Mouse (Mus musculus): ENCODE results near the gene Ppp2r5b.

Ppp2r5b gene

DNA sequence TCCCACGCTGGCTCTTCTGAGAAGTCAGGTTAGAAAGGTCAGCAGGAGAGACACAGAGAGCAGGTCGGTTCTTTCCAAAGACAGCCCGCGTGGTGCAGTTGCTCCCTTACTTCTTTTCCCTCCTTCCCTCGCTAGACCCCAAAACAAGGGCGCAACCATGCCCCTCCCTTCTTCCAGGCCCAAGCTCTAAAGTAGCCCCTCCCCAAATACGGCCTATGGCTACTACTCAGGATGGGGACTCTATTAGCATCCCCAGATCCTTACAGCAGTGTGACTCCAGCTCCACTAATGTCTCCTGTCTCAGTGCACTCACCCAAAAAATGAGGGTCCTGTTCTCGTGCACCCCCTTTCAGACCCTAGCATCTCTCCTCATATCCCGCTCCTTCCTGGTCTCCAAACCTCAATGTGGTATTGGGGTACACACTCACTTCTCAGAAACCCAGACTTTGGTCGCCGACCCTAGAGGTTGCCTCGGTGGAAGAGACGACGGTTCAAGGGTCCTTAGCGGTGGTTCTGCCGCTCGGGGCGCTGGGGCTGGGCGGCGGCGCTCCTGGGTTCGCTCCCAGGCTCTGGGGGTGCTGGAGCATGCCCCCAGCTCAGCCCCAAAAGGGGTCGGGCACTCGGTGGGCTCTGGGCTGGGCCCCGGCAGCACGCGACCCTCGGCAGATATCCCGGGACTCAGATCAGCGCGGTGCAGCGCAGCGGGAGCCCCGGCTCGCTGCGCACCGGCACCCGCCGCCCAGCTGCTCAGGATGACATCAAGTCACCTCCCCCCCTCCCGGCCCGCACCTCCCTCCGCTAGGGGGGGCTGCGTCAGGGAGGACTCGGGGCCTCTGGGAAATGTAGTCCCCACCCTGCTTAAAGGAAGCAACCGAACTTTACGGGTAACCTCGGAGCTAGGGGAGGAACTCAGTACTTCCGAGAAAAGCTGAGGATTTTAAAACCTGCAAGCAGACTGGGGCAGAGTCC lies at the start of gene Ppp2r5b:
Gene Ppp2r5b (minus strand): TSS at position 789 of the 969 bp plus-strand sequence.
- peak; percentile 96 for DNase-seq (ENCODE audit: low spot score)

- no peak for DNase-seq (ENCODE audit: low spot score)
Observed at GRCm38 (mm10) chr19:6285226-6285625, 49.6 kb upstream of the Ppp2r5b start.

DNA sequence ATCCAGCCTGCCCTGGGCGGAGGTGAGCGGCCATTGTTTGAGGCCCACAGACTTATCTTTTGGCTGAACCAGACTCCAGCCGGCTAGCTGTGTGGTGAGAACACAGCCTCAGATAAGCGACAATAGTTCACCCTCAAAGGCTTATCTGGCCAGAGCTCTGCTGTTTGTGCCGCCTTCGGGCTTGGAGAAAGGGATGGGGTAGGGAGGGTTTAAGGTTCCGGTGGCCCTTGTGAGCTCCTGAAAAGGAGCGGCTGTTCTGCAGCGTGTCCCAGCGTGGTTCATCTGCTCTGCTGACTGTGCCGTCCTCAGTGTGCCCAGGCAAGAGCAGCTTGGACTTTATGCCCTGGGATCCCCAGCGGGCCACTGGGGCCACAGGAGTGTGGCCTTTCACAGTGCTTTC lies 48.8 kb upstream of the Ppp2r5b start:
- no peak for DNase-seq (ENCODE audit: low spot score)

GRCm38 (mm10) chr19:6283001-6283400 lies 47.3 kb upstream of the Ppp2r5b start:
- DNase-seq (ENCODE audit: low spot score) = no peak

- peak; percentile 69 for DNase-seq (ENCODE audit: low spot score)
Observed at GRCm38 (mm10) chr19:6281122-6282020, 45.7 kb upstream of the Ppp2r5b start.

DNA sequence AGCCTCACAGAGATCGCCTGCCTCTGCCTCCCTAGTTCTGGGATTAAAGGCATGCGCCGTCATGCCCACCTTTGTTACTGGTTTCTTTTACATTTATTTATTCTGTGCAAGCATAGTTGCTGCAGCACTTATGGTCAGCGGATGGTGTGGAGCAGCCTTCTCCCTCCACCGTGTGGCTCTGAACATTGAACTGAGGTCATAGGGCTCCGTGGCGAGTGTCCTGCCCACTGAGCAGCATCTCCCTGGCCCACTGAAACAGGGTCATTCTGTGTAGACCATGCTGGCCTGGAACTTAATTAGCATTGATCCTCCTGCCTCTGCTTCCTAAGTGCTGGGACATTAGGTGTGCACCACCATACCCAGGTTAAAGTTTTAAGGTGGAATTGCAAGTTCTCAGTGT lies 44.9 kb upstream of the Ppp2r5b start:
- no peak for DNase-seq (ENCODE audit: low spot score)

GRCm38 (mm10) chr19:6279481-6280144 lies 43.9 kb upstream of the Ppp2r5b start:
- DNase-seq (ENCODE audit: low spot score) = no peak

DNA sequence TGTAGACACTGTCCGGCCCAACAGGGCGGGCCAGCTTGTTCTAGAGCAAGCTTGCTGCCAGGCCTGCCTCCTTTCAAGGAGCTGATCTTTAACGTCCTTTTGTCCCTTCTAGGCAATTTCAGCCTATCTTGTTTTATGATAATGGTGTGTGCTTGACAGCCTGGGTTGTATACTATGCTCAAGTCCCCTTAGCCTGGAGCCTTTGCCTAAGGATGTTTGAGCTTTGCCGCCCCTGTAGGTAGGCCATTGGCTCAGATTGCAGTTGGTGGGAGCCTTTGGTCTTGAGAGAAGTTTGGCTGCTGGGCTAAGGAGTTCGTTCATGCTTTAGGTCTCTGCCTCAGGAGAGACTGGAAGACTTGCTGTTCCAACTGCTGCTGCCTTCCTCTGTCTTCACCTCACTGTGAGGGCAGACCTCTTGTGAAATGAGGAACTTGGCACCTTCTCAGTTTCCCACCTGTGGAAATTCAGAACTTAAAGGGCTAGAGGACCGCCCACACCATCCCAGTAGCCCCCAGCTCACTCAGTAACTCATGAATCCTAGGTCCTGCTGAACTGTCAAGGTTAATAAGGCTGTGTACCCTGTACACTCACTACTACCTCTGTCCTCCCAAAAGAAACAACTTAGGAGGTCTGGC lies 42.9 kb upstream of the Ppp2r5b start:
- no peak for DNase-seq (ENCODE audit: low spot score)

DNA sequence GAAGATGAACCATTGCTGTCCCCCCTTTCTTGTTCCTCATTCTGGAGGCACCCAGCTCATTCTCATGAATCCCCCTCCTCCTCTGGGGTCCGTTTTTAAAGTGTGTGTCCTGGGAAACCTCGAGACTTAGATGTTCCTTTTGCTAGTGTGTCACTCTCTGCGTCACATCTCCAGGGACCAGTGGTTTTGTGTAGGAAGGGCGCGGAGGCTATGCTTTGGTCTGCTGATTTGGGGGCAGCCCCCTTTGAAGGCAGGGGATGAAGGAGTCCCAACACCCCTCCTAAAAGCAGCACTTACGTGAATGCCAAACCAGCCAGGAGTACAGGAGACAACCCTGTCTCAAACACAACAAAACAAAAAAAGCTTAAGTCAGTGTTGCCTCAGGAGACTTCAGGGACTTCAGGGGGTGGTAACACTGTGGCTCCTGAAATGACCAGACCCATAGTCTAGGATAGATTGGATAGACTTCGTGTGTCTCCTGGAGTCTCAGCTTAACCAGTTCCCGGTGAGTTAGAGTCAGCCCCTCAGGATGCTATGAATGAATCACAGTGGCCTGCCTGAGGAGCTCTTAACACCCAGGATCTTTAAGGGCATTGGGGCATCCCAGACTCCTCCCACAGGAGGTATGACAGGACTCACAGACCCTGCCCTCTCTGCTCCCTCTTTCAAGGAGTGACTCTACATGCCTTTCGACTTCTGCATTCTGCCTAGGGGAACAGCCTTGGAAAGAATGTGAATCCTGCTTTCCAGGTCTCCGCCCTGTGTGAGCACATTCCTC lies 42.2 kb upstream of the Ppp2r5b start:
- DNase-seq (ENCODE audit: low spot score) = peak; percentile 66

GRCm38 (mm10) chr19:6276426-6277421 lies 41.1 kb upstream of the Ppp2r5b start, which contains the start of gene Ehd1:
TSS of gene Ehd1 (plus strand) at chr19:6276725.
- peak; percentile 99 for DNase-seq (ENCODE audit: low spot score)

DNA sequence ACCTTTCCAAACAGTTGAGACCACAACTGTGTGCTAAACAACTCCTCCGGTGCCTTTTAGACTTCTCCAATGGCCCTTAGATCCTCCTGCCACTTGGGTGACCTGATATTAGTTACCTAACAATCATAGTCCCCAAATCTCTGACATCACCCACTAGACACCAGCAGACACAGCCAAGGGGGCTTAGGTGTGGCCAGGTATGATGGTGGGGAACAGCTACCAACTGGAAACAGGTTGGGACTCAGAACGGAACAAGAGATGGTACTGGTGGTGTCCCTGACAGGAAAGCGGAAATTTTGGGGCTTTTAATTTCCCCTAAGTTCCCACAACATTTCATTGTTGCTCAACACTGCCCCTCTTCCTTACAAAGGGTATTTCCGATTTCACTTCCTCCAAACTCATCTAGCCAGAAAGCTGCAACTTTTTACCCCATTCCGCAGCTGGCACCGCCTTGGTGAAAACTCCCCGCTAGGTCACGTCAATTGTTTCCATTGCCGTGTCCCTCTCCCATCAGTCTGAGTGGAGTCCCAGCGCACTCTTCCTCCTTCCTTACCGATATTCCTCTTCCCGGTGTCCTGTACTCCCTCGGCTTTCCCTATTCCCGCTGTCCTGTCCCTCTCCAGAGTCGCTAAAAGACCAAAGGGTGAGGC lies 40.2 kb upstream of the Ppp2r5b start:
- DNase-seq (ENCODE audit: low spot score) = no peak

GRCm38 (mm10) chr19:6273998-6274608 lies 38.4 kb upstream of the Ppp2r5b start:
- no peak for DNase-seq (ENCODE audit: low spot score)

GRCm38 (mm10) chr19:6273592-6273991 lies 37.9 kb upstream of the Ppp2r5b start:
- DNase-seq (ENCODE audit: low spot score) = no peak

DNA sequence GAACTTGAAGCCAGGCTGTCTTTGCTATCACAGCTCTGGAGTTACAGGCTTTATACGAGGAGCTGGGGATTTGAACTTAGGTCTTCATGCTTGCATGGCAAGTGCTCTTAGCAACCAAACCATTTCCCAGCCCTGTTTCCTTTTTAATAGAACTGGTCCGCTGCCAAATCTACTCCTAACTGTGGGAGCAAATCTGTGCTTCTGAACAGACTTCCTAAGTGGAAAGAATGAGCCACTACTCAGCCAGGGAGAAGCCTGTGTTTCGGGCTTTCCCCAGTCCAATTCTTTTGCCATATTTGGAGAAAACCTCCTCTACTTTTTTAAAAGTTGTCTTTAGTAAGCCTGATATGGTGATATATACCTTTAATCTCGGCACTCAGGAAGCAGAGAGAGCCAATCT lies 37.1 kb upstream of the Ppp2r5b start:
- DNase-seq (ENCODE audit: low spot score) = no peak

GRCm38 (mm10) chr19:6272053-6272452 lies 36.4 kb upstream of the Ppp2r5b start:
- no peak for DNase-seq (ENCODE audit: low spot score)

- DNase-seq (ENCODE audit: low spot score) = no peak
Observed at GRCm38 (mm10) chr19:6271206-6271605, 35.5 kb upstream of the Ppp2r5b start.

GRCm38 (mm10) chr19:6270661-6271060 lies 35.0 kb upstream of the Ppp2r5b start:
- DNase-seq (ENCODE audit: low spot score) = no peak

- no peak for DNase-seq (ENCODE audit: low spot score)
Observed at GRCm38 (mm10) chr19:6269798-6270475, 34.3 kb upstream of the Ppp2r5b start.
